11 mouse cellular contexts compared by ENCODE assay signal in genomic region chr4:109136475-109137125, GRCm38 (mm10).
DNase-seq lines count a peak whose midpoint lies in the region.
"Had no signal": no experiment of that assay in that cellular context is flagged by ENCODE, and none has a peak within 500 bp of the region (broad histone marks: within the 10 kb centered on the region; RNA-seq: fewer than 3 reads in every experiment).

No protein-coding gene starts in this region.

- peak; percentile 60 to 61 for DNase-seq in B cell, adult 2 months
- DNase-seq in CD8-positive naive resting alpha-beta T cell, adult 2 months (ENCODE audit: low read depth in 2 of 2, low spot score in 2 of 2) = peak; percentile 29 to 56
- DNase-seq in lung, postnatal 36 days = peak; percentile 58
- DNase-seq in splenic B cell, adult 2 months (ENCODE audit: low read depth, low spot score) = peak; percentile 79
- no peak for DNase-seq in right cerebral cortex, postnatal 4 days
- no peak for DNase-seq in right cerebral cortex, postnatal 36 days (ENCODE audit: low spot score in 2 of 2)
- DNase-seq in urinary bladder, postnatal 36 days (ENCODE audit: low spot score in 2 of 2) = no peak
- DNase-seq: embryo, embryonic 11 days; gastrocnemius, postnatal 36 days; kidney, adult 2 months had no signal

- no peaks in the 10 kb centered on the region for H3K27me3 ChIP-seq in splenic B cell, adult 2 months (ENCODE audit: control insufficient read depth, insufficient read depth, low read length, poor library complexity, severe bottlenecking)
- H3K27me3 ChIP-seq: stomach, embryonic 15.5 days had no signal

- peaks cover 2% of the 10 kb centered on the region; the same call in 1 of the 2 replicates for H3K36me3 ChIP-seq in splenic B cell, adult 2 months (ENCODE audit: control insufficient read depth, insufficient read depth, low read length, poor library complexity, severe bottlenecking)
- H3K36me3 ChIP-seq: stomach, embryonic 15.5 days had no signal

Comparison
In these comparisons a context has a peak if more than half of its experiments do, and no peak if none do; other contexts are left out.
1. DNase-seq: peak in B cell, adult 2 months (2 of 2), CD8-positive naive resting alpha-beta T cell, adult 2 months (2 of 2), lung, postnatal 36 days (single experiment) and splenic B cell, adult 2 months (single experiment); none in right cerebral cortex, postnatal 4 days (single experiment), right cerebral cortex, postnatal 36 days (0 of 2) and urinary bladder, postnatal 36 days (0 of 2).